ENCODE assay signal across 8 mouse cellular contexts in genomic region chr7:34407492-34407891, GRCm38 (mm10). TPM values are rescaled to one million over a fixed set of nuclear protein-coding genes. Genes with fewer than 3 reads are reported as not detected.
DNase-seq lines count a peak whose midpoint lies in the region; ATAC-seq lines count a peak whose summit lies in the region.

No protein-coding gene starts in this region.

- H3K4me3 ChIP-seq in intestine, embryonic 14.5 days (ENCODE audit: low read depth, low read length): no peak overlapping the region
- H3K4me3 ChIP-seq in lung, embryonic 16.5 days (ENCODE audit: low read length): no peak overlapping the region

- H3K27me3 ChIP-seq in intestine, embryonic 14.5 days (replicated peaks; ENCODE audit: control insufficient read depth, insufficient read depth, low read length): no peaks in the 10 kb centered on the region
- H3K27me3 ChIP-seq in lung, embryonic 16.5 days (ENCODE audit: control insufficient read depth, insufficient read depth, low read depth, low read length): no peaks in the 10 kb centered on the region

- H3K4me2 ChIP-seq in intestine, embryonic 14.5 days (ENCODE audit: low read length): no peak overlapping the region
- no peak overlapping the region for H3K4me2 ChIP-seq in lung, embryonic 16.5 days (ENCODE audit: low read depth, low read length)

- H3K27ac ChIP-seq in intestine, embryonic 14.5 days (ENCODE audit: low read depth): no peak overlapping the region
- no peak overlapping the region for H3K27ac ChIP-seq in lung, embryonic 16.5 days (ENCODE audit: low read length)

- H3K9me3 ChIP-seq in intestine, embryonic 14.5 days (ENCODE audit: control insufficient read depth, low read length): no peaks in the 10 kb centered on the region
- no peaks in the 10 kb centered on the region for H3K9me3 ChIP-seq in lung, embryonic 16.5 days (ENCODE audit: control insufficient read depth, low read length)

- H3K4me1 ChIP-seq in intestine, embryonic 14.5 days (replicated peaks; ENCODE audit: control insufficient read depth, insufficient read depth, low read length): no peaks in the 10 kb centered on the region
- H3K4me1 ChIP-seq in lung, embryonic 16.5 days (replicated peaks; ENCODE audit: control insufficient read depth, insufficient read depth, low read length): no peaks in the 10 kb centered on the region

- peak; percentile 37 to 38 for DNase-seq in left cerebral cortex, adult 18-20 months (ENCODE audit: low spot score in 2 of 2)
- DNase-seq in left cerebral cortex, adult 11 months (ENCODE audit: low spot score): no peak
- peak; percentile 56 for DNase-seq in Muller cell, postnatal 12 days (ENCODE audit: inconsistent ontology term)
- peak; percentile 78 to 88 for DNase-seq in cerebellum, postnatal 10 days
- DNase-seq in gastrocnemius, postnatal 10 days: peak; percentile 22
- DNase-seq in intestine, embryonic 14.5 days (ENCODE audit: low spot score): peak; percentile 70
- DNase-seq in retina, adult 2 months (ENCODE audit: low read depth, low spot score): peak; percentile 71

- no peaks in the 10 kb centered on the region for H3K36me3 ChIP-seq in intestine, embryonic 14.5 days (ENCODE audit: control insufficient read depth, insufficient read depth, low read length)
- H3K36me3 ChIP-seq in lung, embryonic 16.5 days (ENCODE audit: control insufficient read depth, insufficient read depth, low read length): no peaks in the 10 kb centered on the region

- peak; percentile 58; the same call in 1 of the 2 replicates for ATAC-seq in intestine, embryonic 14.5 days (replicated peaks; ENCODE audit: low FRiP score, low TSS enrichment, low read depth)
- ATAC-seq in lung, embryonic 16.5 days (ENCODE audit: low read depth): peak; percentile 49; the same call in 1 of the 2 replicates

- no peak overlapping the region for H3K9ac ChIP-seq in intestine, embryonic 14.5 days (ENCODE audit: low read length)
- H3K9ac ChIP-seq in lung, embryonic 16.5 days (ENCODE audit: low read length): no peak overlapping the region

- WGBS in intestine, embryonic 14.5 days: 9% methylated on average over 8 of the region's 8 CpGs
- WGBS in lung, embryonic 16.5 days: 6% methylated on average over 8 of the region's 8 CpGs

RNA-seq across cellular contexts. Expression of gene Lsm14a, which starts 14.4 kb away (rescaled TPM):
- 10 to 100 TPM; 82.1 to 94.8 TPM for total RNA-seq in left cerebral cortex, adult 18-20 months (2021)
- total RNA-seq in gastrocnemius, postnatal 10 days (2021): 10 to 100 TPM; 77.2 to 84.3 TPM
- polyA plus RNA-seq in intestine, embryonic 14.5 days (2014; fragmentation: Nextera tagmentation; extraction: Ambion mirVana): 53.1 and 54.0 TPM in 2 replicates
- 88.7 and 92.0 TPM in 2 replicates for polyA plus RNA-seq in lung, embryonic 16.5 days (2015; fragmentation: Nextera tagmentation; extraction: Ambion mirVana)
